Mouse (Mus musculus): ENCODE data around the gene Dtx2.

GRCm38 (mm10) chr5:135994335-135994724 is 270 bp upstream of the Dtx2 start:
- no peak for TF ChIP-seq MAFK (IDR thresholded peaks at IDR 0.05; ENCODE audit: insufficient read depth, low read depth, low read length)
- no peak for TF ChIP-seq CHD2 (IDR thresholded peaks at IDR 0.05; ENCODE audit: low read depth, low read length)
- TF ChIP-seq ZNF384 (IDR thresholded peaks at IDR 0.05; ENCODE audit: low read depth, low read length), result no peak
